Mouse (Mus musculus): ENCODE data around the gene Dnah6. TPM values are rescaled to one million over a fixed set of nuclear protein-coding genes. Genes with fewer than 3 reads are reported as not detected.

Gene Dnah6
- polyA plus RNA-seq, 1 experiment from 2014 or later: 0.20 TPM

DNA sequence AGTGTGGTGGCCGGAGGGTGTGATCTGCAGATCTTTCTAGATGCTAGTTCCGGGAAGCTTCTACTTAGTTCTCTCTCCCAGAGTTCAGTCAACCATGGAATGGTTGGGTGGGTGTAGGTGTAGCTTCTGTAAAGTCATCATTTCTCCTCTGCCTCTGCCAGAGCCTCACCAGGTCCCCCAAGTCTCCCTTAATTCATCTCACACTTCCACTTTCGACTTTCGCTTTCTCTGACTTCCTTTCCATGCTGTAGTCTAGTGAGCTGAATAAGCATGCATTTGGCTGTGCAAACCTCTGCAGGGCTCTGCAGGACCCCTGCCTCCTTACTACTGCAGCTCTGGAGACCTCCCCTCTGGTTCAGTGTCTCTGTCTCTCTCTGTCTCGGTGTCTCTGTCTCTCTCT is 231.2 kb downstream of the Dnah6 start:
- Histone ChIP-seq H3K4me3 (ENCODE audit: low read depth, low read length) (no peak overlapping the region), H3K9me3 (ENCODE audit: control insufficient read depth, low read length) (no peaks in the 10 kb centered on the region), H3K4me1 (ENCODE audit: control insufficient read depth, insufficient read depth, low read length) (no peaks in the 10 kb centered on the region), H3K4me2 (ENCODE audit: low read depth, low read length) (no peak overlapping the region), H3K27me3 (ENCODE audit: control insufficient read depth, insufficient read depth, low read length) (no peaks in the 10 kb centered on the region), H3K9ac (replicated peaks; ENCODE audit: low read depth, low read length) (no peak overlapping the region), H3K27ac (ENCODE audit: low read depth, low read length) (no peak overlapping the region), H3K36me3 (ENCODE audit: control insufficient read depth, insufficient read depth, low read length) (no peaks in the 10 kb centered on the region)
- WGBS: 88% methylated on average over 5 of the region's 5 CpGs
- no peak for ATAC-seq (ENCODE audit: low read depth)

DNA sequence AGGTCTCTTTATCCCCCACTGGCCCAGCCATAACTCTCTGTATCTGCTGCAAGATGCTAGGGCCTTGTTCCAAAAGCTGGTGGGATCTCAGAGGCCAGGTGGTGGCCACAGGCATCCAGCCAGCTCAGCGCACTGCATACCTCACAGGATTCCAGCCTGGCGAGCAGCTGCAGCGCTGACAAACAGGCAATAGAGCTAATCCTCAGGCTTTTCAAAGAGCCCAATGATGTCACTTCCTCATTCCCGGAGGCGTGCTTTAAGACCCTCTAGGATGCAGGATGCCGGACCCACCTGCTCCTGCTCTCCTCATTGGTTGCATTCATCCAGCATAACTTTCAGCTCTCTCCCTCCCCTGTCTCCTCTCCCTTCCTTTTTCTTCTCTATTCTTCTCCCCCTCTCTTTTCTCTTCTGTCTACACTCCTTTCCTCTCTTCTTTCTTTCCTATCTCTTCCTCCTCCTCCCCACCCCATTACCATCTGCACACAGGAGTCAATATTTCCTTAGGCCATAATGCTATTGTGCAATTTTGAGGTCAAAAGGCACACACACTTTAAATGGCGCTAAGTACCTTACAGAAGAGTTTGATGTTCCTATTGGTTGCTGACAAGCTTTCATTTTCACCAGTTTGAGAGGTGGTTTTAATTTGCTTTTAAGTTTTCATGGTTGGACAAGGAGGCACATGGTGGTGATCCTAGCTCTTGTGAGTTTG is 232.3 kb downstream of the Dnah6 start:
- Histone ChIP-seq H3K4me3 (ENCODE audit: low read depth, low read length) (no peak overlapping the region), H3K27me3 (ENCODE audit: control insufficient read depth, insufficient read depth, low read length) (no peaks in the 10 kb centered on the region), H3K36me3 (ENCODE audit: control insufficient read depth, insufficient read depth, low read length) (no peaks in the 10 kb centered on the region), H3K4me1 (ENCODE audit: control insufficient read depth, insufficient read depth, low read length) (no peaks in the 10 kb centered on the region), H3K9me3 (ENCODE audit: control insufficient read depth, low read length) (no peaks in the 10 kb centered on the region), H3K27ac (ENCODE audit: low read depth, low read length) (no peak overlapping the region), H3K4me2 (ENCODE audit: low read depth, low read length) (no peak overlapping the region), H3K9ac (replicated peaks; ENCODE audit: low read depth, low read length) (no peak overlapping the region)
- WGBS: 60% methylated on average over 7 of the region's 7 CpGs
- peak; percentile 34; the same call in 1 of the 2 replicates for ATAC-seq (ENCODE audit: low read depth)

DNA sequence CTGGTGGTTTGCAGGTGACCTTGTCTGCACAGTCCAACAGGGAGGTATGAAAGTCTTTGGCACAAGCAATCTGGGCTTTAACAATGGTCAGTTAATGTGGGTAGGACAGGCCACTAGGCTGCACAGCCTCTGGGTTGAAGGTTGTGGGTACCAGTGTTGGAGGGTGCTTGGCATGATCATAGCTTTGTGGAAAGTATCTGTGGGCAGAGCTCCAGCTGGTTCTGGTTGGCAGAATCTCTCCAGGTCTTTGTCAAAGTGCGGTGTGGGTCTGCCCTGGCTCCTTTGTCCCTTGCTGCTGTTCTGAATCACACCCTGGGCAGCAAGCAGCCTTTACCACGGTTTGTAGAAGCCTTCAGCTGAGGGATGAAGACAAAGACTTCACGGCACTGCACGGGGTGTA is 238.9 kb downstream of the Dnah6 start:
- 77% methylated on average over 4 of the region's 4 CpGs for WGBS

DNA sequence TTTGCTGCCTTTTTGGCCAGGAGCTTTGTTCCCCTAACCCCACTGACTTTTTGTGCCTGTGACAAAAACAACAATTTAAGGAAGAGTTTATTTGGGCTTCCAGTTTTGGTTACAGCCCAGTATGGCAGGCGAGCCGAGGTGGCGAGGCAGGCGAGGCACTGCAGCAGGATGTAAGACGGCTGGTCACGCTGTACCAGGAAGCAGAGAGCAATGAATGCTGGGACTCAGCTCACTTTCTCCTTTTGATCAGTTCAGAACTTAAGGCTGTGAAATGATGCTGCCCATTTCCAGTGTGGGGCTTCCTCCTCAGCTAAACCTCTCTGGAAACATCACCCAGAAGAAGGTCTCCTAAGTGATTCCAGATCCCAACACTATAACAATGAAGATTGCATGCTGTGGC is 239.6 kb downstream of the Dnah6 start:
- no peak for ATAC-seq (ENCODE audit: low read depth)
- H3K9me3 ChIP-seq (ENCODE audit: control insufficient read depth, low read length): no peaks in the 10 kb centered on the region
- 71% methylated on average over 6 of the region's 6 CpGs for WGBS

More for the DNA sequence above, 238.9 kb downstream of the Dnah6 start:
- Histone ChIP-seq H3K4me2 (ENCODE audit: low read depth, low read length) (no peak overlapping the region), H3K36me3 (ENCODE audit: control insufficient read depth, insufficient read depth, low read length) (no peaks in the 10 kb centered on the region), H3K27ac (ENCODE audit: low read depth, low read length) (no peak overlapping the region), H3K9me3 (ENCODE audit: control insufficient read depth, low read length) (no peaks in the 10 kb centered on the region), H3K9ac (replicated peaks; ENCODE audit: low read depth, low read length) (no peak overlapping the region), H3K27me3 (ENCODE audit: control insufficient read depth, insufficient read depth, low read length) (no peaks in the 10 kb centered on the region), H3K4me3 (ENCODE audit: low read depth, low read length) (no peak overlapping the region), H3K4me1 (ENCODE audit: control insufficient read depth, insufficient read depth, low read length) (no peaks in the 10 kb centered on the region)
- ATAC-seq (ENCODE audit: low read depth): no peak

DNA sequence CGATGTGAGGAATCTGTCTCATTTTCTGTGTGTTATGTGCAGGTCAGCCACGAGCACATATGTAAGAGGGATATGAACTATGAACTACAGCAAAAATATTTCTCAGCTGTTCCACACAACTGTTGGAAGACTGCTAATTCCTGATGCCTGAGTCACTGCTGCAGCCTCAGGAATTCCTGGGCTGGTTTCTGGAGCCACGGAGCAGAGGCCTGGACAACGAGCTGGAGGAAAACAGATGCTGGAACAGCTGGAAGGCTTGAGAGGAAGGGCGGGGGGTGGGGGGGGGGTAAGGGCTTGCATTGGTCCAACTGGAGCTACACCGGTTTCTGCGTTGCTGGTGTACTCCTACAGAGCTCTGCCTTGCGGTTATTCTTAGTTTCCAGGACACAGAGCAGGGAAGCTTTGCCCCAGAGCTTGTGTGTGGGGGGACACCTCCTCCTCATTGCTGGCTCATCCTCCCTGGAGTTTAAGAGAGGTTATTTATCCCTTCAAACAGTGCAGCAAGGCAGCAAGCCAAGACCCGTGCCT is 240.3 kb downstream of the Dnah6 start:
- no peak overlapping the region for H3K4me2 ChIP-seq (ENCODE audit: low read depth, low read length)
- no peaks in the 10 kb centered on the region for H3K4me1 ChIP-seq (ENCODE audit: control insufficient read depth, insufficient read depth, low read length)
- H3K27ac ChIP-seq (ENCODE audit: low read depth, low read length): no peak overlapping the region
- no peaks in the 10 kb centered on the region for H3K9me3 ChIP-seq (ENCODE audit: control insufficient read depth, low read length)
- no peaks in the 10 kb centered on the region for H3K36me3 ChIP-seq (ENCODE audit: control insufficient read depth, insufficient read depth, low read length)
- no peaks in the 10 kb centered on the region for H3K27me3 ChIP-seq (ENCODE audit: control insufficient read depth, insufficient read depth, low read length)
- H3K9ac ChIP-seq (replicated peaks; ENCODE audit: low read depth, low read length): no peak overlapping the region
- ATAC-seq (ENCODE audit: low read depth): no peak
- whole genome bisulfite sequencing: 49% methylated on average over 9 of the region's 9 CpGs
- H3K4me3 ChIP-seq (ENCODE audit: low read depth, low read length): no peak overlapping the region

More for the DNA sequence above, 239.6 kb downstream of the Dnah6 start:
- no peak overlapping the region for H3K4me3 ChIP-seq (ENCODE audit: low read depth, low read length)
- no peaks in the 10 kb centered on the region for H3K36me3 ChIP-seq (ENCODE audit: control insufficient read depth, insufficient read depth, low read length)
- H3K27ac ChIP-seq (ENCODE audit: low read depth, low read length): no peak overlapping the region
- H3K27me3 ChIP-seq (ENCODE audit: control insufficient read depth, insufficient read depth, low read length): no peaks in the 10 kb centered on the region
- no peak overlapping the region for H3K9ac ChIP-seq (replicated peaks; ENCODE audit: low read depth, low read length)
- H3K4me1 ChIP-seq (ENCODE audit: control insufficient read depth, insufficient read depth, low read length): no peaks in the 10 kb centered on the region
- H3K4me2 ChIP-seq (ENCODE audit: low read depth, low read length): no peak overlapping the region

DNA sequence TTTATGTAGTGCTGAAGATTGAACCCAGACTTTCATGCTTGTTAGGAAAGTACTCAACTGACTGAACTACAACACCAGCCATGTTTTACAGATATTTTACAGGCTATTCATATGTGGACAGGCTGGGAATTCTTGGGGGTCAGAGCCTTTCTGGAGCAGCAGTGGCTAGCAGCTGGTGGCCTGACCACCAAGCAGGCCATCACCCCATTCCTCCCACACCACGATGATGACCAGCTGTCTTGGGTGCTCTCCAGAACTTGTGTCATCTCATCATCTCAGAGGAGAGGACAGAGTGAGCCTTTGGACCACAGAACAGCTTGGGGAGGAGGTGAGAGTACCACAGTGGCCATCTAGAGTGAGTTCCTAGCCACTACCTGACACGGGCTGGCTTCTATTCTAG is 244.6 kb downstream of the Dnah6 start:
- Histone ChIP-seq H3K9ac (replicated peaks; ENCODE audit: low read depth, low read length) (no peak overlapping the region), H3K4me1 (ENCODE audit: control insufficient read depth, insufficient read depth, low read length) (no peaks in the 10 kb centered on the region), H3K9me3 (ENCODE audit: control insufficient read depth, low read length) (no peaks in the 10 kb centered on the region), H3K4me2 (ENCODE audit: low read depth, low read length) (no peak overlapping the region), H3K27ac (ENCODE audit: low read depth, low read length) (no peak overlapping the region), H3K4me3 (ENCODE audit: low read depth, low read length) (no peak overlapping the region), H3K36me3 (ENCODE audit: control insufficient read depth, insufficient read depth, low read length) (no peaks in the 10 kb centered on the region), H3K27me3 (ENCODE audit: control insufficient read depth, insufficient read depth, low read length) (no peaks in the 10 kb centered on the region)
- no peak for ATAC-seq (ENCODE audit: low read depth)
- 92% methylated on average over 2 of the region's 2 CpGs for WGBS

DNA sequence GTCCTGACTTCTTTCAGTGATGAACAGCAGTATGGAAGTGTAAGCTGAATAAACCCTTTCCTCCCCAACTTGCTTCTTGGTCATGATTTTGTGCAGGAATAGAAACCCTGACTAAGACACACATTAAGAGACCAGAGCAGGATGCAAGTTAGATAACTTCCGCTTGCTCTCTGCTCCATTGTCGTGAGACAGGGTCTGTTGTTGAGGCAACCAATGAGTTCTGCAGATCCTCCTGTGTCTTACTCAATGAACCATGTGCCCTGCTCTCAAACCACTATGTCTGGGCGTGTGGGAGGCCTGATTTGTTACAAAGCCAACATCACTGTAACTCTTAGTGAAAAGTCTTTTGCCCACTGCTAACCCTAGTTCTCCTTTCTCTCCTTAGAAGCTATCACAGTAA is 250.4 kb downstream of the Dnah6 start:
- WGBS: 68% methylated on average over 3 of the region's 3 CpGs

DNA sequence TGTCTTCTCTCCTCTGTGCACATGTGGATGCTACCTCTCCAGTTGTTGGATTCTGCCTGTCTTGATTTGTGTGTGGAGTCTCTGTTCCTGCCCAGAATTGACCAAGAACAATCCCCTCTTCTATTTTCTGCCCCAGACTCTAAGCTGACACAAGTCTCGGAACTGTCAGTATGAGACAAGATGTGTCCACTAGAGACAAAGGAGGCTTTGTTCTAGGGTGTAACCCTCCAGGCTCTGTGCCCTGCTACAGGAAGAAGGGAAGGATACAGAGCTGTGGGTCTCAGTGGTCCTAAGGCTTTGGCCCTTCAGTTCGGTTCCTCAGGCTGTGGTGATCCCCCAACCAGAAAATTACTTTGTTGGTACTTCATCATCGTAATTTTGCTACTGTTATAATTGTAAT is 251.7 kb downstream of the Dnah6 start:
- H3K36me3 ChIP-seq (ENCODE audit: control insufficient read depth, insufficient read depth, low read length): no peaks in the 10 kb centered on the region
- H3K4me3 ChIP-seq (ENCODE audit: low read depth, low read length): no peak overlapping the region
- no peaks in the 10 kb centered on the region for H3K9me3 ChIP-seq (ENCODE audit: control insufficient read depth, low read length)
- H3K27ac ChIP-seq (ENCODE audit: low read depth, low read length): no peak overlapping the region
- H3K27me3 ChIP-seq (ENCODE audit: control insufficient read depth, insufficient read depth, low read length): no peaks in the 10 kb centered on the region
- no peak overlapping the region for H3K9ac ChIP-seq (replicated peaks; ENCODE audit: low read depth, low read length)
- 49% methylated on average over 3 of the region's 3 CpGs for WGBS
- no peak for ATAC-seq (ENCODE audit: low read depth)
- no peaks in the 10 kb centered on the region for H3K4me1 ChIP-seq (ENCODE audit: control insufficient read depth, insufficient read depth, low read length)
- H3K4me2 ChIP-seq (ENCODE audit: low read depth, low read length): no peak overlapping the region

More for the DNA sequence above, 250.4 kb downstream of the Dnah6 start:
- H3K27ac ChIP-seq (ENCODE audit: low read depth, low read length): no peak overlapping the region
- H3K4me1 ChIP-seq (ENCODE audit: control insufficient read depth, insufficient read depth, low read length): no peaks in the 10 kb centered on the region
- H3K4me2 ChIP-seq (ENCODE audit: low read depth, low read length): no peak overlapping the region
- H3K4me3 ChIP-seq (ENCODE audit: low read depth, low read length): no peak overlapping the region
- no peaks in the 10 kb centered on the region for H3K36me3 ChIP-seq (ENCODE audit: control insufficient read depth, insufficient read depth, low read length)
- H3K9ac ChIP-seq (replicated peaks; ENCODE audit: low read depth, low read length): no peak overlapping the region
- H3K9me3 ChIP-seq (ENCODE audit: control insufficient read depth, low read length): no peaks in the 10 kb centered on the region
- no peak for ATAC-seq (ENCODE audit: low read depth)
- no peaks in the 10 kb centered on the region for H3K27me3 ChIP-seq (ENCODE audit: control insufficient read depth, insufficient read depth, low read length)
